Mouse (Mus musculus): ENCODE measurements around the gene Bpifa6.
"Not testable (repeated sequence)": the region's sequence is repeated elsewhere in the genome, so short reads cannot be mapped to it uniquely, and the experiment has no call there.

Bpifa6 gene

GRCm38 (mm10) chr2:153974582-153974981 lies at the start of gene Bpifa6:
TSS of gene Bpifa6 (plus strand) at chr2:153974945.
- no peak for DNase-seq (ENCODE audit: low read depth, low spot score)

GRCm38 (mm10) chr2:153929871-153930413 lies 44.8 kb upstream of the Bpifa6 start:
- DNase-seq (ENCODE audit: low read depth, low spot score): peak; percentile 7

GRCm38 (mm10) chr2:153931125-153931524 lies 43.6 kb upstream of the Bpifa6 start:
- no peak for DNase-seq (ENCODE audit: low read depth, low spot score)

GRCm38 (mm10) chr2:153933311-153933710 lies 41.4 kb upstream of the Bpifa6 start:
- no peak for DNase-seq (ENCODE audit: low read depth, low spot score)

GRCm38 (mm10) chr2:153935348-153935747 lies 39.4 kb upstream of the Bpifa6 start:
- DNase-seq (ENCODE audit: low read depth, low spot score): no peak

- DNase-seq (ENCODE audit: low read depth, low spot score): no peak
Observed at GRCm38 (mm10) chr2:153937843-153938242, 36.9 kb upstream of the Bpifa6 start, which contains the start of gene Bpifb4. TSS of gene Bpifb4 (plus strand) at chr2:153938212.

- no peak for DNase-seq (ENCODE audit: low read depth, low spot score)
Observed at GRCm38 (mm10) chr2:153943537-153943936, 31.2 kb upstream of the Bpifa6 start.

GRCm38 (mm10) chr2:153944567-153944966 lies 30.2 kb upstream of the Bpifa6 start:
- no peak for DNase-seq (ENCODE audit: low read depth, low spot score)

- no peak for DNase-seq (ENCODE audit: low read depth, low spot score)
Observed at GRCm38 (mm10) chr2:153952897-153953296, 21.8 kb upstream of the Bpifa6 start.

GRCm38 (mm10) chr2:153953836-153954235 lies 20.9 kb upstream of the Bpifa6 start:
- no peak for DNase-seq (ENCODE audit: low read depth, low spot score)

- DNase-seq (ENCODE audit: low read depth, low spot score): no peak
Observed at GRCm38 (mm10) chr2:153962821-153963331, 11.9 kb upstream of the Bpifa6 start.

- no peak for DNase-seq (ENCODE audit: low read depth, low spot score)
Observed at GRCm38 (mm10) chr2:153963334-153963733, 11.4 kb upstream of the Bpifa6 start.

- DNase-seq (ENCODE audit: low read depth, low spot score): no peak
Observed at GRCm38 (mm10) chr2:153970221-153970620, 4.5 kb upstream of the Bpifa6 start.

- DNase-seq (ENCODE audit: low read depth, low spot score): peak; percentile 37
Observed at GRCm38 (mm10) chr2:153995770-153996169, 21.0 kb downstream of the Bpifa6 start.

GRCm38 (mm10) chr2:154000501-154000900 lies 25.8 kb downstream of the Bpifa6 start:
- no peak for DNase-seq (ENCODE audit: low read depth, low spot score)

- DNase-seq (ENCODE audit: low read depth, low spot score): no peak
Observed at GRCm38 (mm10) chr2:154001056-154001455, 26.3 kb downstream of the Bpifa6 start.

GRCm38 (mm10) chr2:154004456-154004855 lies 29.7 kb downstream of the Bpifa6 start:
- DNase-seq (ENCODE audit: low read depth, low spot score): no peak

- no peak for DNase-seq (ENCODE audit: low read depth, low spot score)
Observed at GRCm38 (mm10) chr2:154005094-154005493, 30.3 kb downstream of the Bpifa6 start.

- no peak for DNase-seq (ENCODE audit: low read depth, low spot score)
Observed at GRCm38 (mm10) chr2:154005734-154006133, 31.0 kb downstream of the Bpifa6 start.

- no peak for DNase-seq (ENCODE audit: low read depth, low spot score)
Observed at GRCm38 (mm10) chr2:154006331-154006730, 31.6 kb downstream of the Bpifa6 start.

GRCm38 (mm10) chr2:154007381-154007780 lies 32.6 kb downstream of the Bpifa6 start:
- no peak for DNase-seq (ENCODE audit: low read depth, low spot score)

- DNase-seq (ENCODE audit: low read depth, low spot score): no peak
Observed at GRCm38 (mm10) chr2:154007965-154008364, 33.2 kb downstream of the Bpifa6 start, which contains the start of gene Bpifa2. TSS of gene Bpifa2 (plus strand) at chr2:154008265.

GRCm38 (mm10) chr2:154017990-154018389 lies 43.2 kb downstream of the Bpifa6 start:
- no peak for DNase-seq (ENCODE audit: low read depth, low spot score)

- not testable (repeated sequence) for DNase-seq (ENCODE audit: low read depth, low spot score)
Observed at GRCm38 (mm10) chr2:154024676-154025075, 49.9 kb downstream of the Bpifa6 start.

Measured in skeletal muscle tissue, adult 2 months (tissue).